7 mouse cellular contexts compared by ENCODE assay signal in genomic region chr1:52501090-52501489, GRCm38 (mm10). TPM values are rescaled to one million over a fixed set of nuclear protein-coding genes. Genes with fewer than 3 reads are reported as not detected.
DNase-seq lines count a peak whose midpoint lies in the region; TF ChIP-seq lines count a peak whose summit lies in the region.

No protein-coding gene starts in this region.

- H3K9me3 ChIP-seq in forebrain, embryonic 10.5 days = no peaks in the 10 kb centered on the region
- no peaks in the 10 kb centered on the region for H3K9me3 ChIP-seq in limb, embryonic 10.5 days (replicated peaks)

- peaks cover 16% of the 10 kb centered on the region for H3K4me1 ChIP-seq in lung, adult 2 months (ENCODE audit: control insufficient read depth, insufficient read depth, low read length)
- H3K4me1 ChIP-seq in forebrain, embryonic 10.5 days = peaks cover 12% of the 10 kb centered on the region
- H3K4me1 ChIP-seq in limb, embryonic 10.5 days = peaks cover 9% of the 10 kb centered on the region
- peaks cover 5% of the 10 kb centered on the region; the same call in 1 of the 2 replicates for H3K4me1 ChIP-seq in olfactory bulb, adult 2 months (ENCODE audit: control insufficient read depth, insufficient read depth, low read length)

- peak overlapping the region; percentile 66 for H3K4me3 ChIP-seq in lung, adult 2 months (replicated peaks; ENCODE audit: extremely low read depth, low read depth, low read length)
- H3K4me3 ChIP-seq in forebrain, embryonic 10.5 days = peak overlapping the region; percentile 81; the same call in 1 of the 2 replicates
- H3K4me3 ChIP-seq in limb, embryonic 10.5 days = peak overlapping the region; percentile 81; the same call in 1 of the 2 replicates
- H3K4me3 ChIP-seq in olfactory bulb, adult 2 months (ENCODE audit: insufficient read depth, low read depth, low read length) = no peak overlapping the region

- H3K27ac ChIP-seq in forebrain, embryonic 10.5 days = no peak overlapping the region
- no peak overlapping the region for H3K27ac ChIP-seq in limb, embryonic 10.5 days
- H3K27ac ChIP-seq in olfactory bulb, adult 2 months (ENCODE audit: insufficient read depth, low read depth, low read length) = peak overlapping the region; percentile 94

- no peak for DNase-seq in lung, adult 2 months
- DNase-seq in lung, adult 18-20 months = no peak
- no peak for DNase-seq in forebrain, embryonic 10.5 days (ENCODE audit: extremely low spot score, low spot score)
- no peak for DNase-seq in limb, embryonic 10.5 days (ENCODE audit: low spot score)
- DNase-seq in urinary bladder, adult 18-20 months (ENCODE audit: low spot score in 2 of 2) = no peak
- DNase-seq in gastrocnemius, adult 18-20 months (ENCODE audit: low spot score) = no peak

- 31% methylated on average over 1 of the region's 1 CpGs for WGBS in lung, adult 2 months
- 84% methylated on average over 1 of the region's 1 CpGs for WGBS in forebrain, embryonic 10.5 days
- WGBS in limb, embryonic 10.5 days = 82% methylated on average over 1 of the region's 1 CpGs
- 30% methylated on average over 1 of the region's 1 CpGs for WGBS in olfactory bulb, adult 2 months

- no peak for TF ChIP-seq POLR2A in lung, adult 2 months (IDR thresholded peaks at IDR 0.05; ENCODE audit: borderline replicate concordance, extremely low read depth, low read depth, low read length)
- no peak for TF ChIP-seq POLR2A in olfactory bulb, adult 2 months (IDR thresholded peaks at IDR 0.05; ENCODE audit: insufficient read depth, low read depth, low read length)

- TF ChIP-seq CTCF in lung, adult 2 months (IDR thresholded peaks at IDR 0.05; ENCODE audit: insufficient read depth, low read length) = no peak
- no peak for TF ChIP-seq CTCF in olfactory bulb, adult 2 months (IDR thresholded peaks at IDR 0.05; ENCODE audit: insufficient read depth, low read depth, low read length)

- peaks cover 35% of the 10 kb centered on the region for H3K27me3 ChIP-seq in forebrain, embryonic 10.5 days (ENCODE audit: poor library complexity, severe bottlenecking)
- 0 out of 2 replicates have a peak, but pooled peaks cover 4% of the 10 kb centered on the region for H3K27me3 ChIP-seq in limb, embryonic 10.5 days (ENCODE audit: low read depth, poor library complexity, severe bottlenecking)

- H3K36me3 ChIP-seq in forebrain, embryonic 10.5 days (replicated peaks) = no peaks in the 10 kb centered on the region
- H3K36me3 ChIP-seq in limb, embryonic 10.5 days = no peaks in the 10 kb centered on the region

RNA-seq across cellular contexts. Expression of gene Nab1, which starts 0.6 kb away (rescaled TPM):
- polyA plus RNA-seq in lung, adult 2 months (2012; rRNA removed) = 14.9 and 17.9 TPM in 2 replicates
- 2.7 and 3.8 TPM in 2 replicates for polyA plus RNA-seq in forebrain, embryonic 10.5 days (2016; fragmentation: Nextera tagmentation; extraction: Ambion mirVana)
- polyA plus RNA-seq in limb, embryonic 10.5 days (2016; fragmentation: Nextera tagmentation; extraction: Ambion mirVana) = 6.1 and 6.7 TPM in 2 replicates
- polyA plus RNA-seq in olfactory bulb, adult 2 months (2012; ENCODE audit: insufficient read depth, insufficient read length, low replicate concordance, missing spikeins) = not detected in 2 replicates
- total RNA-seq in gastrocnemius, adult 18-20 months (2021) = 1 to 10 TPM; 8.3 to 9.8 TPM
